Mouse (Mus musculus) embryonic facial prominence, embryonic 13.5 days (tissue): ENCODE measurements around the gene Kcnip4. TPM values are rescaled to one million over a fixed set of nuclear protein-coding genes. Genes with fewer than 3 reads are reported as not detected.

Experiments used
- ATAC-seq: fragments of 200-750 bp; cut with Nextera tagmentation; 2 replicates; pipeline ENCODE4 v1.8.0; 2017; ENCODE audit warnings: low read depth; ENCODE audit not compliant: insufficient number of reproducible peaks, insufficient read depth, low FRiP score, low TSS enrichment
- H3K27ac ChIP-seq: fragments of 300-500 bp; sonication (generic); 2 replicates; pipeline ENCODE4 v1.5.1; 2015; ENCODE audit warnings: moderate library complexity, mild to moderate bottlenecking, inconsistent platforms
- H3K27me3 ChIP-seq: fragments of 300-500 bp; sonication (generic); 2 replicates; pipeline ENCODE4 v1.6.1; 2015; ENCODE audit warnings: mild to moderate bottlenecking, inconsistent platforms
- H3K36me3 ChIP-seq: fragments of 300-500 bp; sonication (generic); 2 replicates; pipeline ENCODE4 v1.6.1; 2015; ENCODE audit warnings: mild to moderate bottlenecking, inconsistent platforms
- H3K4me1 ChIP-seq: fragments of 300-500 bp; sonication (generic); 2 replicates; pipeline ENCODE4 v1.6.1; 2015; ENCODE audit warnings: inconsistent platforms
- H3K4me2 ChIP-seq: fragments of 300-500 bp; sonication (generic); 2 replicates; pipeline ENCODE4 v1.6.1; 2015; ENCODE audit warnings: moderate library complexity, mild to moderate bottlenecking, inconsistent platforms
- H3K4me3 ChIP-seq: fragments of 300-500 bp; sonication (generic); 2 replicates; pipeline ENCODE4 v1.5.1; 2015; ENCODE audit warnings: mild to moderate bottlenecking, inconsistent platforms
- H3K9ac ChIP-seq: fragments of 300-500 bp; sonication (generic); 2 replicates; pipeline ENCODE4 v1.6.1; 2015; ENCODE audit warnings: mild to moderate bottlenecking, inconsistent platforms
- H3K9me3 ChIP-seq: fragments of 300-500 bp; sonication (generic); 2 replicates; pipeline ENCODE4 v1.6.1; 2016; ENCODE audit warnings: inconsistent platforms
- WGBS: fragments of 180-500 bp; shearing (Covaris S2); methylation state at CpG from one replicate; pipeline ENCODE4 v1.1.7; 2015; ENCODE audit warnings: mixed read lengths; 5-methylcytosine and 5-hydroxymethylcytosine counted together
- polyA plus RNA-seq: library from polyadenylated mRNA; unstranded; fragments of >200 nt; fragmentation: Nextera tagmentation; extraction: Ambion mirVana; gene quantifications from 2 replicates; pipeline ENCODE4 v1.2.1, GENCODE M21; 2015

Gene Kcnip4
- polyA plus RNA-seq = 5.1 and 5.7 TPM in 2 replicates

DNA sequence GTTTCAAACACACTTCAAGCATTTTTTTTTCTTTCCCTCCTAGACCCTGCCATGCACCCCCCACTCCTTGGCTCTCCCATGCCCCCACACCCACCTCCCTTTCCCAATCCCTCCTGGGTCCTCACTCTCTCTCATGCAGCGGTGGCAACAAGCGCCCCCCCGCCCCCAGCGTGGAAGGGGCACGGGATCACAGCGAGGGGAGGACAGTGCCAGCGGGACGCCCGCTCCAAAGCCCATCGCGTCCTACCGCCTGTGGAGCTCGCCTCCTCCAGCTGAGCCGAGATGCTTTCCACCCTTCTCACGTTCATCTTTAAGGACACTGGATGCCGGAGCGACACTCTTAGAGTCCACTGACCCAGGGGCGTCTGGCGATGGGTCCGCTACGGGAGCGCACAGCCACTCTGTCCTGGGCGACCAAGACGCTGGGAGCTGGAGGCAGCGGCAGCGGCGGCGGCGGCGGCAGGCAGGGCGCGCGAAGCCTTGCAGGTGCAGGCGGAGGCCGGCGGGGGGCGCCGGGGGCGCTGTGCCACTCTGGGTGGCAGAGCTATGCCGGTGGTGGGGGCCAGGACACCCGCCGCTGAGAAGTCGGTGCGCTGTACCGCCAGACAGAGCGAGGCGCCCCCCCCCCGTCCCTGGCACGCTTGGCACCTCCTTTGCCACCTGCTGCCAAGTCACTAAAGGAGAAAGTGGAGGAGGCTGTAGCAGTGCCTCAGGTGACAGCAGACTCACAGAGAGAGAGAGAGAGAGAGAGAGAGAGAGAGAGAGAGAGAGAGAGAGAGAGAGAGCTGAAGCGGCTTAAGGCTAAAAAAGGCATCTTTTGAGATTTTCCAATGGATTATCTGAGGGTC is at the start of gene Kcnip4:
Gene Kcnip4 (minus strand): TSS at position 514 of the 848 bp plus-strand sequence.
- peak within 1 kb of the TSS; percentile 97 for H3K4me2 ChIP-seq

DNA sequence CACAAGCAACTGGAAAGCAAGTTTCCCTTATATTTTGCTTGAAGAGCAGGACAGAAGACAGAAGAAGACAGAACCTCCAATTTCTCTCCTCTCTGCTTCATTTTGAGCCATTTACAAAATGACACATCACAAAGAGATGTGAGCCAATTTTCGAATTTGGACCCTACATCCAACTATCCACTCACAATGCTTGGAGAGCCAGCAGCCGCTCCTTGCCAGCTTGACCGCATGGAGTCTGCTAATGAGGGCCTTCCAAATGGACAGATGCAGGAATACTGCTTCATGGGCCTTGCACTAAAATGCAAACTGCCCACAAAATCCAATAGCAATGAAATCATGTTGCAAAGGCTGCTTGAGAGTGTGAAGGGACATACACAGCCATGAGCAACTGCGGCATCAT is 47.2 kb upstream of the Kcnip4 start:
- 82% methylated on average over 4 of the region's 4 CpGs for WGBS
- Histone ChIP-seq H3K36me3 (no peaks in the 10 kb centered on the region), H3K27ac (no peak overlapping the region), H3K4me2 (no peak overlapping the region), H3K27me3 (no peaks in the 10 kb centered on the region), H3K9ac (no peak overlapping the region), H3K4me1 (no peaks in the 10 kb centered on the region), H3K4me3 (no peak overlapping the region), H3K9me3 (no peaks in the 10 kb centered on the region)
- ATAC-seq = no peak

More for the DNA sequence above, at the start of gene Kcnip4:
- Histone ChIP-seq H3K9ac (peak within 1 kb of the TSS; percentile 64), H3K4me3 (peak within 1 kb of the TSS; percentile 58), H3K27ac (no peak within 1 kb of the TSS), H3K4me1 (0 out of 2 replicates have a peak, but pooled peaks cover 3% of the 10 kb centered on the region), H3K36me3 (no peaks in the 10 kb centered on the region), H3K27me3 (peaks cover 51% of the 10 kb centered on the region), H3K9me3 (no peaks in the 10 kb centered on the region)
- 2% methylated on average over 49 of the region's 50 CpGs for WGBS
- ATAC-seq = peak; percentile 66

DNA sequence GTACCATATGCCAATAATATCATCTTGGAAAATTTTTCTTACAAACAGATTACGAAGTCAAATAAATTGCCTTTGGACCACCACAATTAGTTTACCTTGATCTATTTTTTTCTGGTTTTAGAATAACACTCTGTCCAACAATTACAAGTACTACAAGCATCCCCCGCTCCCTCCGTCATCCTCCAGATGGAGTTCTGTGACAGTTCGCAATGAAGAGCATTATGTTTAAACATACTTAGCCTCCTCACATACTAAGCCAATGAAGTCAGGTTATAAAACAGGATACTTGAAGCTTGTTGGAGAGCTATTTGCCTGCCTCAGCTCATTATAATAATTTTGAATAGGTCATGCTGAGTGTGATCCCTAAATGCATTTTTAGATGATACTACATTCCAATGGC is 39.0 kb upstream of the Kcnip4 start:
- H3K36me3 ChIP-seq = no peaks in the 10 kb centered on the region
- no peak overlapping the region for H3K27ac ChIP-seq
- H3K4me3 ChIP-seq = no peak overlapping the region
- H3K9ac ChIP-seq = no peak overlapping the region
- H3K4me2 ChIP-seq = no peak overlapping the region
- no peaks in the 10 kb centered on the region for H3K9me3 ChIP-seq
- WGBS = 94% methylated on average over 4 of the region's 4 CpGs
- H3K27me3 ChIP-seq = no peaks in the 10 kb centered on the region
- no peak for ATAC-seq
- H3K4me1 ChIP-seq = no peaks in the 10 kb centered on the region

DNA sequence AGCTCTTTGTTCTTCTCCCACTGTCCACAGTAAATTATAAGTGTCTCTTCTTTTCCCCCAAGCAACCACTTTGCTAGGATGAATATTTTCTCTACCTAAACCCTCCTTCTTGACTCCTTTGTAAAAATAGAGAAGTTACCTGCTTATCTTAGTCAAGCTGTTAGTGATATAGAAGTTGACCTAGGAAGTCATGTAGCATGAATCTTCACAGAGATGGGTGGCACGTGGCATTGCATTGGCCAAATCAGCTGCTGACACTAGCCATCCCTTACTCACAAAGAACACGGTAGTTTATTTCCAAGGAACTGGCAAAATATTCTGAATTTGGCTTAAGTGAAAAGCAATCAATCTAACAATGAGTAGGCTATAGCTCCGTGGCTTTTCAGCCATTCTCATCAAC is 32.7 kb upstream of the Kcnip4 start:
- Histone ChIP-seq H3K36me3 (no peaks in the 10 kb centered on the region), H3K4me3 (no peak overlapping the region), H3K4me2 (no peak overlapping the region), H3K27ac (no peak overlapping the region), H3K9ac (no peak overlapping the region), H3K9me3 (no peaks in the 10 kb centered on the region), H3K4me1 (no peaks in the 10 kb centered on the region), H3K27me3 (no peaks in the 10 kb centered on the region)
- 82% methylated on average over 3 of the region's 3 CpGs for WGBS
- ATAC-seq = no peak

DNA sequence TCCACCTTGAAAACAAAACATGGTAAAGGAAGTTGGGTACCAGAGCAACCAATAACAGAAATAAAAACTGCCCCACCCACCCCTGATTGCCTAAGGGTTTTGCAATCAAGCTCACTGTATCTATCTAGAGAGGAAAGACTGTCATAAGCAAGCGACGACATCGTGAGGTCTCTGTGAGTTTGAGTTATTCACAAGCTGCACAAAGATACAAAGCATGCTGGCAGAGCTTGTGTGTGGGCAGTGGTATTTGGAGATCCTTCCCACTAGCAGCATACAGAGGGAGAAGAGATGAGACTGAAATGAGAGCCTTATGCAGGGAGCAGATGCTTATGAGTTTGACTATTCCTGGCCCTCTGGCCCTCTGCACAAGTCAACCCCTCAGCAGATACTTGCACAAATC is 23.2 kb upstream of the Kcnip4 start:
- Histone ChIP-seq H3K36me3 (no peaks in the 10 kb centered on the region), H3K4me1 (no peaks in the 10 kb centered on the region), H3K4me2 (no peak overlapping the region), H3K9ac (no peak overlapping the region), H3K9me3 (no peaks in the 10 kb centered on the region), H3K4me3 (no peak overlapping the region), H3K27me3 (no peaks in the 10 kb centered on the region), H3K27ac (no peak overlapping the region)
- 84% methylated on average over 3 of the region's 3 CpGs for WGBS
- ATAC-seq = no peak

DNA sequence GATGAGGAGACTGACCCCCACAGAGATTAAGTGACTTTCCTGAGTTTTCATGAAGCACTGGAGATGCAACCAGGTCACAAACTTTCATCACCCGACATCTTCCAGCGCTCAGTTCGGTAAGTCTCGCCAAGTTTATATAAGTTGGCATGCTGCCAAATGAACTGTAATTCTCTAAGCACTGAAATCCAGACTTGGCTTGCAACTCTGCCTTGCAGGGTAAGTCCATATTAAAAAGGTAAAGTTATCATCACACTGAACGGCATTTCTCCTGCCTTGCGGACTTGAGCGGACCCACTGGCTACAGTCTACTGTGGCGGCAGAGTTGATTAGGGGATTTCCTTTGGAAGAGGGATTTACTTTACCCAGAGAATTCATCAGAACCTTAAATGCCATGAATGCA is 4.7 kb upstream of the Kcnip4 start:
- H3K27me3 ChIP-seq = peaks cover 23% of the 10 kb centered on the region
- H3K36me3 ChIP-seq = no peaks in the 10 kb centered on the region
- no peak overlapping the region for H3K4me2 ChIP-seq
- 0 out of 2 replicates have a peak, but pooled peaks cover 3% of the 10 kb centered on the region for H3K4me1 ChIP-seq
- H3K9ac ChIP-seq = no peak overlapping the region
- H3K27ac ChIP-seq = no peak overlapping the region
- WGBS = 51% methylated on average over 8 of the region's 8 CpGs
- H3K9me3 ChIP-seq = no peaks in the 10 kb centered on the region
- no peak for ATAC-seq
- H3K4me3 ChIP-seq = no peak overlapping the region

DNA sequence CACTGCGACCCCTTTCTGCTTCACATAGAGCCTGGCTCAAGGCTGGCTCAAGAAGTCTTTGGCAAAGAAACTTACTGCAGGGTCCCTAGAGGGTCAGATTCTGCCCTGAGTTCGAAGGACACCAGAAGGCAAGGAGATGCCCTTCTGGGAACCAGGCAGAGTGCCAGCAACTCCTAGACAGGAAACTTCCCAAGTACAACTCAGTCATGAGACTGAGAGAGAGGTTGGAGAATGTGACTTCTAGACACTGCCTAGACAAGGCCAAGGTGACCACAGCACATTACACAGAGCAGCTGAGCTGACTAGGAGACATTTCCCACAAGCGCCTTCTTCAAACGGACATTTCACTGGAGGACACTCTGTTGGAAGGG is 520 bp upstream of the Kcnip4 start:
- H3K4me1 ChIP-seq = 0 out of 2 replicates have a peak, but pooled peaks cover 3% of the 10 kb centered on the region
- H3K36me3 ChIP-seq = no peaks in the 10 kb centered on the region
- 69% methylated on average over 4 of the region's 4 CpGs for WGBS
- H3K9ac ChIP-seq = no peak overlapping the region
- peaks cover 51% of the 10 kb centered on the region for H3K27me3 ChIP-seq
- 0 out of 2 replicates have a peak overlapping the region, but pooled peaks have one; percentile 58 for H3K4me3 ChIP-seq
- no peaks in the 10 kb centered on the region for H3K9me3 ChIP-seq
- no peak for ATAC-seq
- no peak overlapping the region for H3K27ac ChIP-seq
- H3K4me2 ChIP-seq = peak overlapping the region; percentile 97; the same call in 1 of the 2 replicates

DNA sequence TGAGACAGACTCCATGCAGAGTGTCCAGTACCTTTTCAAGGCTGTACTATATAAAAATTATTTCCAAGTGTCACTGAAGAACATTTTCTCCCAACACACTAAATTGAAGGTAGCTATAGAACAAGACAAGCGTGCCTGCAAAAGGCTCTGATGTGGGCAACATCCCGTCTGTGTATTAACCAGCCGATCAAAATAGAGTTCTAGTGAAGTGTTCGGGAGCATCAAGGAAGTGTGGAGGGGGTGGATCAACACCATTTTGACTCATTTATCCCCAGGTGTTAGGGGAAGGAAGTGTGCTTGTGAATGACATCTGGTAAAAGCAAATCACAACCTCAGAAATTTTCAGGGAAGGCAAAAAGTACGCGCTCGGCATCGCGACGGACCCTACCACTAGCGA is 712 bp downstream of the Kcnip4 start:
- peak overlapping the region; percentile 97 for H3K4me2 ChIP-seq
- 8% methylated on average over 11 of the region's 11 CpGs for WGBS
- H3K36me3 ChIP-seq = no peaks in the 10 kb centered on the region
- peaks cover 51% of the 10 kb centered on the region for H3K27me3 ChIP-seq
- peak overlapping the region; percentile 58 for H3K4me3 ChIP-seq
- peak overlapping the region; percentile 64; the same call in 1 of the 2 replicates for H3K9ac ChIP-seq
- ATAC-seq = no peak
- H3K4me1 ChIP-seq = 0 out of 2 replicates have a peak, but pooled peaks cover 3% of the 10 kb centered on the region
- H3K9me3 ChIP-seq = no peaks in the 10 kb centered on the region
- H3K27ac ChIP-seq = no peak overlapping the region

DNA sequence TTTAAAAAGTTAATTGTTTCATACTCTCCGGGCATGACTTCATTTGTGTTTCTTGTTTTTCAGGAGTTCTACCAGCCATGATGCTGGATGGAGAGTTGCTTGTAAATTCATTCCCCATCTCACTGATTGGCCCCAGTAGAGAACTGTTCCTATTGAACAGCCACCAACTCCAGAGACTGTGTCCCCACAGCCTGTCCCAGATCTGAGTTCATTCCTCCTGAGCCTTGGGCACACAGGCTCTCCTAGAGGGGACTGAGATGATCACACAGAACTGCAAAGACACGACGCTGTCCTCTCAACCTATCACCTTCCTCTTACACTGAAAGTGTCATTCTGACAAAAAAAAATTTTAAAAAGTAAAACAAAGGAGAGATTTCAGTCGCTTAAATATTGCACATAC is 1.7 kb downstream of the Kcnip4 start:
- Histone ChIP-seq H3K9me3 (no peaks in the 10 kb centered on the region), H3K4me3 (no peak overlapping the region), H3K27ac (no peak overlapping the region), H3K4me1 (0 out of 2 replicates have a peak, but pooled peaks cover 3% of the 10 kb centered on the region), H3K4me2 (no peak overlapping the region), H3K27me3 (peaks cover 51% of the 10 kb centered on the region), H3K9ac (no peak overlapping the region), H3K36me3 (no peaks in the 10 kb centered on the region)
- 73% methylated on average over 4 of the region's 4 CpGs for WGBS
- no peak for ATAC-seq

DNA sequence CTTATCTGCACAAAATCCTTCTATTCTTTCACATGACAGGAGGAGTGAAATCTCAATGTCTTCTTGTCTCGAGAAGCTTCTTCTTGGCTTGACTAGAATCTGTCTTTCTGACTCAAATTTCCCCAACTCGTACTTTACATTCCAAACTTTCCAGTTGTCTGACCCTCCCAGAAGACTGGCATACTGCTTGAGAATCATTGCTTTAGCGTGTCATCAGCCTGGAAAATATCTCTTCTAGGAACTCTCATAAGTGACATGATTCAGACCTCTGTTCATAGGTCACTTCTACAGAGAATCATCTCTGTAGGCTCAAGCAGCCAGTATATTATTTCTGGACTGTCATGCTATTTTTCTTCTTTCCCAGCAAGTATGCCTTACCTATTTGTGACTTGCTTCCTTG is 26.0 kb downstream of the Kcnip4 start:
- no peak for ATAC-seq
- Histone ChIP-seq H3K4me1 (no peaks in the 10 kb centered on the region), H3K4me3 (no peak overlapping the region), H3K9ac (no peak overlapping the region), H3K36me3 (no peaks in the 10 kb centered on the region), H3K27ac (no peak overlapping the region), H3K4me2 (no peak overlapping the region), H3K27me3 (no peaks in the 10 kb centered on the region), H3K9me3 (no peaks in the 10 kb centered on the region)
- 68% methylated on average over 3 of the region's 3 CpGs for WGBS

DNA sequence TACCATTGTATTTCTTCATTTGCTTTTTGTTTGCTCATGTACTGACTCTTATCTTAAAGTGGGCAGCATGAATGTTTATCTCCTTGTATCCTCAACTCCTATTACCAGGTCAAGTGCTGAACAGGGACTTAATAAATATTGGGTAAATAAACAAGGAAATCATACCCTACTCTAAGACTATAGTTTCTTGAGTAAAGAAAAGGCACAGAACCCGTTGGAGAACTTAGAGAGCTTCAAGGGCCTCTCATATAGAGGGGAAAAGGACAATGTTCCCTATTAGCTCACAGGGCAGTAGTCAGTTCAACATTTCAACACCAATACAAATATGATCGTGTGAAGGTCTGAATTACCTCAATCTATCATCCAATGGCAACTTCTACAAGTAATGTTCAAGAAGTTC is 37.4 kb downstream of the Kcnip4 start:
- Histone ChIP-seq H3K9me3 (no peaks in the 10 kb centered on the region), H3K4me3 (no peak overlapping the region), H3K27me3 (no peaks in the 10 kb centered on the region; the same call in 1 of the 2 replicates), H3K4me2 (no peak overlapping the region), H3K4me1 (no peaks in the 10 kb centered on the region), H3K9ac (no peak overlapping the region), H3K27ac (no peak overlapping the region), H3K36me3 (no peaks in the 10 kb centered on the region)
- WGBS = 65% methylated on average over 2 of the region's 2 CpGs
- ATAC-seq = no peak

DNA sequence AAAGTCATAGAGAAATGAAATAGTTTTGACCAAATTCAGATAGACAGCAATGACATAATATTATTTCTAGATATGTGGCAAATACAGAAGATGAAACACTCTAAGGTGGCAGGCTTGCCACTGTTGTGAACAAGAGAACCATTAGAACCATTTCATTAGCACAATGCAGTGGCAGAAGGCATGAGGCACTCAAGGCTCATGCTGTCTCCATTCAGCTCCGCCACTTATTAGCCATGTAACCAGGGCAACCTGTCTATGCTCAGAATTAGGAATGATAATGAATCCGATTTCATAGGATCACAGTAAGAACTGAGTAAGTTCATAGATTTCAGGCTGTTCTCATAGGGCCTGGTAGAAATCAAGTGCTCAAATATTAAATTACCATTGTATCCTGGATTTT is 54.0 kb downstream of the Kcnip4 start:
- Histone ChIP-seq H3K36me3 (no peaks in the 10 kb centered on the region), H3K4me2 (no peak overlapping the region), H3K4me3 (no peak overlapping the region), H3K27me3 (no peaks in the 10 kb centered on the region), H3K9me3 (no peaks in the 10 kb centered on the region), H3K9ac (no peak overlapping the region), H3K27ac (no peak overlapping the region), H3K4me1 (no peaks in the 10 kb centered on the region)
- ATAC-seq = no peak
- 78% methylated on average over 2 of the region's 2 CpGs for WGBS
